Mouse (Mus musculus): ENCODE measurements around the gene Plin4. TPM values are rescaled to one million over a fixed set of nuclear protein-coding genes. Genes with fewer than 3 reads are reported as not detected.

Plin4 gene
- polyA plus RNA-seq, 1 experiment: 0.73 TPM

DNA sequence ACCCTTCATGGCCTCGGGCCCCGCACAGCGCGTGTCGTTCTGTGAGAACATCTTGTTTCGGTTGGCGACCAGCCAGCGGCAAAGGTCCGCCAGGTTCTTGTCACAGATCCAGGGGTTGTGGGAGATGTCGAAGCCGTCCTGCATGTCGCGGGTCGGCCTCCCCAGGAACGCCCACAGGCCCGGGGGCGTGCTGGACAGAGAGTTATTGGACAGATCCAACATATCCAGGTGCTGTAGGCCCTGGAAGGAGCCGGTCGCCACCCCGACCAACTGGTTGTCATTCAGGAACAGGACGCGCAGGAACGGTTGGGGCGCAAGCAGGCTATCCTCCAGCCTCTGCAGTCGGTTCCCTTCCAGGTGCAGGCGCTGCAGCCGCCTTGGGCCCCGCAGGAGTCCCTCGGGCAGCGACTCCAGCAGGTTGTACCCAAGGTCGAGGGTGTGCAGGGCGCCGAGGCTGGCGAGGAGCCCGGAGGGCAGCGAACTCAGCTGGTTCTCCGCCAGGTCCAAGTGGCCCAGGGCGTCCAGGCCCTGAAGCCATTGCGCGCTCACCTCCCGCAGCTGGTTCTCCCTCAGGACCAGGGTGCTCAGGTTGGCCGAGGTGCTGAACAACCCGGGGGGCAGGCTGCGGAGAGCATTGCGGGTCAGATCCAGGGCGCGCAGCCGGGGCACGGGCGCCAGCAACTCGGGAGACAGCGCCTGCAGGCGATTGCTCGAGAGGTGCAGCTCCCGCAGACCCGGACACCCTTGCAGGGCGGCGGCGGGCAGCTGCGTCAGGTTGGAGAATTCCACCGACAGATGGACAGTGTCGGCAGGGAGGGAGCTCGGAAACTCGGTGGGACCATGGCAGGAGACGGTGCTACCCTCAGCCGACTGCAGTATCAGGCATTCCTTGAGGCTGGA is 10.6 kb upstream of the Plin4 start:
- Histone ChIP-seq H3K4me3 (ENCODE audit: insufficient read depth, low read length) (0 out of 2 replicates have a peak overlapping the region, but pooled peaks have one; percentile 8), H3K27ac (ENCODE audit: insufficient read depth, low read length) (no peak overlapping the region), H3K4me1 (ENCODE audit: control insufficient read depth, insufficient read depth, low read length) (no peaks in the 10 kb centered on the region)
- TF ChIP-seq POLR2A (IDR thresholded peaks at IDR 0.05; ENCODE audit: extremely low read depth, insufficient read depth, low read length): no peak
- TF ChIP-seq CTCF (IDR thresholded peaks at IDR 0.05; ENCODE audit: extremely low read depth, insufficient read depth, low read length): no peak

DNA sequence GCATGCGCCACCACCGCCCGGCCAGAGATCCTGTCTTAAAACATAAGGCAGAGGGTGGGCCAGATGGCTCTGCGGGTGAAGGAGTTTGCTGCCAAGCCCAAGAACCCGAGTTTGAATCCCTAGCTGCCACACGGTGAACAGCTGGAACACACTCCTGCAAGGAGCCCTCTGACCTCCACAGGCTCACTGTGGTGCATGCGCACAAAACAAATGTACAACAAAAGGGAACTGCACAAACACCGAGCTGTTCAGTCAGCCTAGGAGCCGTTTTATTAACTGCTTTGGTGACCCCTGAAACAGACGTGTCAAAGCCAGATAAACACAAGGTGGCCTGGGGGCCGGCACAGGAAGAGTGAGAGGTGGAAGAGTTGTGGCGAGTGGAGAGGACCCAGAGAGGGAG is 9.8 kb upstream of the Plin4 start:
- Histone ChIP-seq H3K4me1 (ENCODE audit: control insufficient read depth, insufficient read depth, low read length) (no peaks in the 10 kb centered on the region), H3K27ac (ENCODE audit: insufficient read depth, low read length) (no peak overlapping the region), H3K4me3 (ENCODE audit: insufficient read depth, low read length) (no peak overlapping the region)
- TF ChIP-seq POLR2A (IDR thresholded peaks at IDR 0.05; ENCODE audit: extremely low read depth, insufficient read depth, low read length): no peak
- no peak for TF ChIP-seq CTCF (IDR thresholded peaks at IDR 0.05; ENCODE audit: extremely low read depth, insufficient read depth, low read length)

DNA sequence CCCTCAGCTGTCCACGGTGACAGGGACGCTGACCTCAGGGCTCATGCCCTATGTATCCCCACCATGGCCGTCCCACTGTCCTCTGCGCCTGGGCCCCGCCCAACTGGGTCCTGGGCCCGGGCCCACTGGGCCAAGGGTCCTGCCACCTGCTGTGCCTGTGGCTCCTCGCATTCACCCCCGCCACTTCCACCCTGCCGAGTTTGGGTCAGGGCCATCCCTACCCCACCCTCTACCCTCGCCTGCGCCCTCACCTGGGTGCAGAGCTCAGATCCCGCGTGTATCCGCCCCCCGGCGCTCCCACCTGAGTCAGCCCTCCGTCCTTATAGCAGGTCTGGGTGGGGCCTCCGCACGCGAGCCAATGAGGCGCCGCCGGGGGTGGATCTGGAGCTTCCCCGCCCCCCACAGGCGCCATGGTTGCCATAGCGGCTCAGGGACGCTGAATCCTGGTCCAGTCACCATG is 7.7 kb upstream of the Plin4 start, which contains the start of gene Plin5:
Gene Plin5 (minus strand): TSS at position 346 of the 460 bp plus-strand sequence.
- TF ChIP-seq POLR2A (IDR thresholded peaks at IDR 0.05; ENCODE audit: extremely low read depth, insufficient read depth, low read length) (no peak), CTCF (IDR thresholded peaks at IDR 0.05; ENCODE audit: extremely low read depth, insufficient read depth, low read length) (no peak)
- no peak within 1 kb of the TSS for H3K27ac ChIP-seq (ENCODE audit: insufficient read depth, low read length)
- no peaks in the 10 kb centered on the region for H3K4me1 ChIP-seq (ENCODE audit: control insufficient read depth, insufficient read depth, low read length)
- H3K4me3 ChIP-seq (ENCODE audit: insufficient read depth, low read length): peak within 1 kb of the TSS; percentile 12; the same call in 1 of the 2 replicates

DNA sequence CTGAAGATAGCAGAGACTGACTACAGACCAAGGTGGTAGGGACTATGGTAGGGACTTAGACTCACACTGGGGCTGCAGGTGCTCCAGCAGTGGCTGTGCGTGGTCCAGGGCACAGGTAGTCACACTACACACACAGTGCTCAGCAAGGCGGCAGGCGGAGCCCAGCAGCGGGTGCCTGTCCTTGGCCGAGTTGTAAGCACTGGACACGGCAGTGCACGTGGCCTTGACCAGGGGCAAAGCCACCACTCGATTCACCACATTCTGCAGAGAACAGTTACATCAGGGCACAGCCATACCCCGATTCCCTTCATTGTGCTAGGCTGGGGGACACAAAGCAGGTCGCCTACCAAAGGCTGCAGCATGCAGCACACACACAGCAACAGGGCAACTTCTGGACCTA is 6.6 kb upstream of the Plin4 start:
- Histone ChIP-seq H3K4me1 (ENCODE audit: control insufficient read depth, insufficient read depth, low read length) (no peaks in the 10 kb centered on the region), H3K4me3 (ENCODE audit: insufficient read depth, low read length) (no peak overlapping the region), H3K27ac (ENCODE audit: insufficient read depth, low read length) (no peak overlapping the region)
- TF ChIP-seq POLR2A (IDR thresholded peaks at IDR 0.05; ENCODE audit: extremely low read depth, insufficient read depth, low read length) (no peak), CTCF (IDR thresholded peaks at IDR 0.05; ENCODE audit: extremely low read depth, insufficient read depth, low read length) (no peak)

DNA sequence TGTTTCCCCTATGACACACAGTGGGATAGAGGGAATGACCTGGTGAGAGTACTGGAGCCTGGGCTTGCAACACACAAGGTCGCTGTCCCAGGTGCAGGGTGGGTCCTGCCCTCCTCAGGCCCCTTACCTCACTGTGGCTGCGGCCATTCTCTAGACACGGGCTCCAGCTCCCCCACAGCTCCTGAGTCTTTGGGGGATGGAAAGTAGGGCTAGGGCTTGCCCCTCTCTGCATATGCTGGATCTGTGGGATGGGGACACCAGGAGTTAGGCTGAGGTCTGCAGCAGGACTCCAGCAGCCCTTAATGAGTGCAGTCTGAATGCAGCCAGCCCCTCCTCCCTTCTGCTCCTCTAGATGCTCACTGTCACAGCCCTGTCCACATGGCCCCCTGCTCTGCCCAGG is 3.1 kb upstream of the Plin4 start:
- Histone ChIP-seq H3K27ac (ENCODE audit: insufficient read depth, low read length) (no peak overlapping the region), H3K4me3 (ENCODE audit: insufficient read depth, low read length) (no peak overlapping the region), H3K4me1 (ENCODE audit: control insufficient read depth, insufficient read depth, low read length) (no peaks in the 10 kb centered on the region; the same call in 1 of the 2 replicates)
- TF ChIP-seq POLR2A (IDR thresholded peaks at IDR 0.05; ENCODE audit: extremely low read depth, insufficient read depth, low read length) (no peak), CTCF (IDR thresholded peaks at IDR 0.05; ENCODE audit: extremely low read depth, insufficient read depth, low read length) (no peak)

DNA sequence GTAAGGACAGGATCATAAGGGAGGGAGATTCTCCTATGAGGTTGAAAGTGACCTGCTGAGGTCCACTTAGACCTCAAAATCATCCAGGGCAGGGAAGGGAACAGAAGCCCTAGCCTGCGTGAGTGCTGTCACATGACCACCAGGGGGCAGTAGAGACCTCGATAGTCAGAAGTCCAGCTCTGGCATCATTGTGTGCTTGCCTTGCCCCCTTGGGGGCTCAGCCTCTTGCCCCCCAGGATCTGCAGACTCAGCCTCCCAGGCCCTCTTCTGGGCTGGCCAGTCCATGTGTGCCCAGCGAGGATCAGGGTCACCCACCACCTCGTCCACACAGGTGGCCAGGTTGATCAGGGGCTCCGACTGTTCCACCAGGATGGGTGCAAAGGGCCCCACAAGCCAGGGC is 2.3 kb upstream of the Plin4 start:
- no peak for TF ChIP-seq POLR2A (IDR thresholded peaks at IDR 0.05; ENCODE audit: extremely low read depth, insufficient read depth, low read length)
- TF ChIP-seq CTCF (IDR thresholded peaks at IDR 0.05; ENCODE audit: extremely low read depth, insufficient read depth, low read length): peak; percentile 86
- no peak overlapping the region for H3K27ac ChIP-seq (ENCODE audit: insufficient read depth, low read length)
- no peaks in the 10 kb centered on the region; the same call in 1 of the 2 replicates for H3K4me1 ChIP-seq (ENCODE audit: control insufficient read depth, insufficient read depth, low read length)
- H3K4me3 ChIP-seq (ENCODE audit: insufficient read depth, low read length): no peak overlapping the region

DNA sequence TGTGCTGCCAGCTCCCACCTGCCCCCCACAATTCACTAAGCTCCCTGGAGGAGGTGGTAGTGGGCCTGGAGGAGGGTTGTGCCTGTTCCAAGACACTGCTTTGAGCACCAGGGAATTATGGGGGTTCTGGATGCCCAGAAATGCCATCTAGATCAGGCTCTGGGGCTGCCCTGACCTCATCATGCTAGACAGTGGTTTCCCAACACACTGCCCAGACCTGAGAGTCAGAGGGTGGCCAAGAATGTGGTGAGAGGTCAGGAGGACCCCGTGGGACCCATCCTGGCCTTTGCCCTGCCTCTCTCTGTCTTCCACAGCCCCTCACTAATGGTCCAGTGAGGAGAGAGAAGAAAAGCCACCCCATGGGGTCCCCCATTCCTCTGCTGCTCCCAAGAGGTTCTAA is 1.4 kb upstream of the Plin4 start:
- Histone ChIP-seq H3K27ac (ENCODE audit: insufficient read depth, low read length) (no peak overlapping the region), H3K4me1 (ENCODE audit: control insufficient read depth, insufficient read depth, low read length) (no peaks in the 10 kb centered on the region; the same call in 1 of the 2 replicates), H3K4me3 (ENCODE audit: insufficient read depth, low read length) (no peak overlapping the region)
- TF ChIP-seq CTCF (IDR thresholded peaks at IDR 0.05; ENCODE audit: extremely low read depth, insufficient read depth, low read length) (no peak), POLR2A (IDR thresholded peaks at IDR 0.05; ENCODE audit: extremely low read depth, insufficient read depth, low read length) (no peak)

DNA sequence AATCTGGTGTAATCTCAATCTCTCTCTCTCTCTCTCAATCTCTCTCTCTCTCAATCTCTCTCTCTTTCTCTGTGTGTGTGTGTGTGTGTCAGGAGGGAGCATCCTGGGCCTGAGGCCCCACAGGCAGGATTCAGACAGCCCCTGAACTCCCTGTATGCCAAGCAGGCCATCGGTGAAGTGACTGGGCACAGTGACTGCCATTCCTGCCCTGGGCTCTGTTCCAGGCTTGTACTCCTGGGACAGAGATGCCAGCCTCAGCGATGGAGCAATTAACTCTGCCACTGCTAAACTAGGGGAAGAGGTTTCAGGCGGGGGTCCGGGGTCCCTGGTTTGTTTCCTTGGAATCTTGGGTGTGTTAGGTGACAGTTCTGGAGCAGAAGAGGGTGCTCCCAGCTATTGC is 968 bp upstream of the Plin4 start:
- TF ChIP-seq CTCF (IDR thresholded peaks at IDR 0.05; ENCODE audit: extremely low read depth, insufficient read depth, low read length) (no peak), POLR2A (IDR thresholded peaks at IDR 0.05; ENCODE audit: extremely low read depth, insufficient read depth, low read length) (no peak)
- no peak overlapping the region for H3K4me3 ChIP-seq (ENCODE audit: insufficient read depth, low read length)
- H3K4me1 ChIP-seq (ENCODE audit: control insufficient read depth, insufficient read depth, low read length): no peaks in the 10 kb centered on the region; the same call in 1 of the 2 replicates
- H3K27ac ChIP-seq (ENCODE audit: insufficient read depth, low read length): peak overlapping the region; percentile 24; the same call in 1 of the 2 replicates

DNA sequence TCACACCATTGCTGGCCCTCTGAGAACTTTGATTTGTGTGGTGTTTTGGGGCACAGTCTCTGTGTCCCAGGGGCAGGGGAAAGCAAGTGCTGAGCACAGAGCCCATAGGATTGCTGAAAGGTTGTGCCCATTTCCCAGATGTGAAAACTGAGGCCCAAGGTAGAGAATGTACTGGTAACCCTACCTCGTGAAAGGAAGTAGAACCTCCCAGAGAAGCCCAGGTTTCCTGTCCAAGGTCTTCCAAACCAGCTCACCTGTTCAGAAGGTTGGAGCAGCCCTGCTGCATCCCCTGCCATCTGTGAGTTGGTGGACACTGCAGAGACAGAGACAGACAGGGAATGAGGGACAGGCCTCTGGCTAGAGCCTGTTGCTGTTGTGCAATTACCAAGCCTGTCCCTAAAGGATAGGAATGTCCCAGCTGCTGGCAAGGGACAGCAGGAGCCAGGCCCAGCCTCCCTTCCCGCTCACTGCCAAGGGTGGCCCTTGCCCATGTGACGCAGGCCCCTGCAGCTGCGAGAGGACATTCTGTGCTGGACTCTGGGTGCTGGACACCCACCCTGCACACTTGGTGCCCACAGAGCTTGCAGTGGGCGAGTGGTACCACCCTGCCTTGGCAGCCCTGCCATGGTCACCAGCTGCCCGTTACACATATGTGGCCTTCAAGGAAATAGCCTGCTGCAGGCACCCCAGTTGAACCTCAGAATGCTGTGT is 1.1 kb downstream of the Plin4 start:
- TF ChIP-seq POLR2A (IDR thresholded peaks at IDR 0.05; ENCODE audit: extremely low read depth, insufficient read depth, low read length) (peak; percentile 57; the same call in 1 of the 2 replicates), CTCF (IDR thresholded peaks at IDR 0.05; ENCODE audit: extremely low read depth, insufficient read depth, low read length) (no peak)
- Histone ChIP-seq H3K4me3 (ENCODE audit: insufficient read depth, low read length) (no peak overlapping the region), H3K27ac (ENCODE audit: insufficient read depth, low read length) (peak overlapping the region; percentile 88), H3K4me1 (ENCODE audit: control insufficient read depth, insufficient read depth, low read length) (no peaks in the 10 kb centered on the region; the same call in 1 of the 2 replicates)

Measured in cortical plate, adult 2 months (tissue).